Mouse (Mus musculus) ES-E14 (cell line): ENCODE data around the gene Calm1. TPM values are rescaled to one million over a fixed set of nuclear protein-coding genes. Genes with fewer than 3 reads are reported as not detected.
A peak's percentile ranks its signal among the peaks of the same experiment; 100 is the strongest.
"Not testable (repeated sequence)": the region's sequence is repeated elsewhere in the genome, so short reads cannot be mapped to it uniquely, and the experiment has no call there.

Experiments
- DNase-seq: peaks from one replicate; pipeline ENCODE4 v3.0.0-alpha.2; 2013; ENCODE audit warnings: low read depth, low spot score
- H3K27ac ChIP-seq: 2 replicates; pipeline ENCODE4 v1.5.1; 2012; ENCODE audit warnings: low read depth, mild to moderate bottlenecking, low read length, moderate library complexity, mixed read lengths; ENCODE audit not compliant: poor library complexity, insufficient read depth, severe bottlenecking
- H3K36me3 ChIP-seq: 2 replicates; pipeline ENCODE4 v1.6.1; 2012; ENCODE audit warnings: mild to moderate bottlenecking, low read length, moderate library complexity, mixed read lengths; ENCODE audit not compliant: control insufficient read depth, poor library complexity, insufficient read depth, severe bottlenecking
- H3K4me1 ChIP-seq, 2 experiments: fragments of 150-350 bp in 1 of 2; sonication (generic) in 1 of 2; 2 replicates each; pipeline ENCODE4 v1.6.1; 2012; ENCODE audit warnings: low read length in 2 of 2, mild to moderate bottlenecking in 1 of 2, mixed read lengths in 1 of 2; ENCODE audit not compliant: control insufficient read depth in 2 of 2, insufficient read depth in 2 of 2, poor library complexity in 1 of 2
- H3K4me3 ChIP-seq, 2 experiments: fragments of 150-350 bp in 1 of 2; sonication (generic) in 1 of 2; 2 replicates each; pipeline ENCODE4 v1.5.1; 2012; ENCODE audit warnings: low read length in 2 of 2, low read depth in 1 of 2, mild to moderate bottlenecking in 1 of 2, mixed read lengths in 1 of 2; ENCODE audit not compliant: insufficient read depth in 1 of 2, poor library complexity in 1 of 2, severe bottlenecking in 1 of 2
- H3K9ac ChIP-seq: 2 replicates; pipeline ENCODE4 v1.6.1; 2012; ENCODE audit warnings: low read depth, mild to moderate bottlenecking, low read length, mixed read lengths; ENCODE audit not compliant: poor library complexity, insufficient read depth, severe bottlenecking
- H3K9me3 ChIP-seq: fragments of 150-350 bp; sonication (generic); 2 replicates; pipeline ENCODE4 v1.6.1; 2012; ENCODE audit warnings: low read depth, mild to moderate bottlenecking, low read length; ENCODE audit not compliant: control insufficient read depth, insufficient read depth
- CHD2 ChIP-seq: IDR thresholded peaks from 2 replicates; pipeline ENCODE4 v1.6.1; 2014; ENCODE audit warnings: mild to moderate bottlenecking, low read depth, low read length, inconsistent platforms
- HCFC1 ChIP-seq: IDR thresholded peaks from 2 replicates; pipeline ENCODE4 v1.6.1; 2012; ENCODE audit warnings: low read length, inconsistent platforms, borderline replicate concordance; ENCODE audit not compliant: insufficient read depth
- MAFK ChIP-seq: IDR thresholded peaks from 2 replicates; pipeline ENCODE4 v1.6.1; 2014; ENCODE audit warnings: mild to moderate bottlenecking, low read depth, low read length, inconsistent platforms; ENCODE audit not compliant: insufficient read depth
- ZC3H11A ChIP-seq: IDR thresholded peaks from 2 replicates; pipeline ENCODE4 v1.6.1; 2012; ENCODE audit warnings: low read depth, mild to moderate bottlenecking, inconsistent platforms, low read length, borderline replicate concordance
- ZNF384 ChIP-seq: IDR thresholded peaks from 2 replicates; pipeline ENCODE4 v1.6.1; 2012; ENCODE audit warnings: low read depth, low read length, inconsistent platforms
- in situ Hi-C, 2 experiments: fragments of 600-800 bp; cut with MboI; formaldehyde crosslinking; loops; one replicate each; pipeline ENCODE4 v1.15.1; 2025; ENCODE audit warnings: low sequenced_read_pairs in 2 of 2, inconsistent platforms in 1 of 2; ENCODE audit not compliant: unreplicated experiment in 2 of 2
- total RNA-seq: library from RNA; depleted of rRNA; stranded (reverse); fragments of 300-350 nt; gene quantifications from 2 replicates; pipeline ENCODE4 v1.2.3, GENCODE M21; 2012

The Calm1 gene
- total RNA-seq, 1 experiment, result 537 TPM

GRCm38 (mm10) chr12:100214156-100214555, 14.9 kb downstream of the Calm1 start:
- Histone ChIP-seq H3K27ac (no peak overlapping the region), H3K9ac (no peak overlapping the region), H3K36me3 (no peaks in the 10 kb centered on the region), H3K4me3 (no peak overlapping the region), H3K9me3 (no peaks in the 10 kb centered on the region), H3K4me1 (peaks cover 5 to 8% of the 10 kb centered on the region in 2 experiments; a peak in 3 of 4 replicates)
- no peak for TF ChIP-seq CHD2
- in situ Hi-C loops, result no loop called here
- no peak for DNase-seq

- Histone ChIP-seq H3K4me1 (peaks cover 5 to 8% of the 10 kb centered on the region in 2 experiments; a peak in 3 of 4 replicates), H3K36me3 (no peaks in the 10 kb centered on the region), H3K9me3 (no peaks in the 10 kb centered on the region), H3K27ac (no peak overlapping the region), H3K9ac (no peak overlapping the region), H3K4me3 (no peak overlapping the region)
- in situ Hi-C loops, result no loop called here
- DNase-seq, result no peak
- TF ChIP-seq ZNF384 (no peak), HCFC1 (no peak), CHD2 (no peak), MAFK (no peak), ZC3H11A (no peak)
Measured at GRCm38 (mm10) chr12:100214738-100215137, 15.5 kb downstream of the Calm1 start.

DNA sequence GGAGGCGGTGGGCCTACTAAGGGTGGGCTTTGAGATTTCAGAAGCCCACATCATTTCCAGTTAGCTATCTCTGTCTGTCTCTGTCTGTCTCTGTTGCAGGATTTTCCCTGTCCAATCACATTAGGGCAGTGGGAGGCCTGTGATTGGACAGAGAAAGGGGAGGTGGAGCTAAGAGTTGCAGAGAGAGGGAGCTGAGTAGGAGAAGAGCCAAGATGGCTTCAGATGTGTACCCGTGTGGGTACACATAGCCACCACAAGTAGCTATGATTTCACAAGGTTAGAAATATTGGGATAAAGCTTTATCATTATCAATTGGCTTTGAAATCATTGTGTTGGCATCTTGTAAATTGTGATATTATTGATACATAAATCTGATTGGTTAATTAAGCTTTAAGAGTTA, 17.9 kb downstream of the Calm1 start:
- H3K36me3 ChIP-seq, DNase-seq, H3K4me1 ChIP-seq, H3K27ac ChIP-seq, H3K9me3 ChIP-seq, in situ Hi-C loops: not testable (repeated sequence)
- TF ChIP-seq HCFC1, result 0 out of 2 replicates have a peak, but pooled peaks have one; percentile 19
- Histone ChIP-seq H3K4me3 (peak overlapping the region; percentile 60 to 85), H3K9ac (peak overlapping the region; percentile 72; the same call in 1 of the 2 replicates)

DNA sequence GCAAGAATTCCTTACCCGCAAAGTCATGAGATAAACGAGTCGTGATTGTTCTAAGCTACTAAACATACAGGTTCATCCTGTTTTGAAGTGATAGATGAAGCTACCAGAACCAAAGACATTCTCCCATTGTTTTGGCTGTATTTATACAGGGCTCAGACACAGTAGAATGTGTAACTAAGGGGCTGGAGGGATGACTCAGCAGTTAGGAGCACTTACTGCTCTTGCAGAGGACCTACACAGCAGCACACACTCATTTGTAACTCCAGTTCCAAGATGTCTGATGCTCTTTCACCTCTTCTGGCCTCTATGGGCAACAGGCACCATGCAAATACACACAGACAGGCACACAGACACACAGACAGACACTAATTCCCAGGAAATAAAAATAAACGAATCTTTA, 20.8 kb downstream of the Calm1 start:
- Histone ChIP-seq H3K27ac (no peak overlapping the region), H3K4me1 (peaks cover 5 to 9% of the 10 kb centered on the region in 2 experiments; a peak in 3 of 4 replicates), H3K36me3 (no peaks in the 10 kb centered on the region), H3K9ac (no peak overlapping the region), H3K9me3 (no peaks in the 10 kb centered on the region), H3K4me3 (no peak overlapping the region)
- in situ Hi-C loops, result no loop called here
- TF ChIP-seq HCFC1, result no peak
- TF ChIP-seq CHD2, result no peak
- TF ChIP-seq MAFK, result peak; percentile 84
- no peak for DNase-seq

DNA sequence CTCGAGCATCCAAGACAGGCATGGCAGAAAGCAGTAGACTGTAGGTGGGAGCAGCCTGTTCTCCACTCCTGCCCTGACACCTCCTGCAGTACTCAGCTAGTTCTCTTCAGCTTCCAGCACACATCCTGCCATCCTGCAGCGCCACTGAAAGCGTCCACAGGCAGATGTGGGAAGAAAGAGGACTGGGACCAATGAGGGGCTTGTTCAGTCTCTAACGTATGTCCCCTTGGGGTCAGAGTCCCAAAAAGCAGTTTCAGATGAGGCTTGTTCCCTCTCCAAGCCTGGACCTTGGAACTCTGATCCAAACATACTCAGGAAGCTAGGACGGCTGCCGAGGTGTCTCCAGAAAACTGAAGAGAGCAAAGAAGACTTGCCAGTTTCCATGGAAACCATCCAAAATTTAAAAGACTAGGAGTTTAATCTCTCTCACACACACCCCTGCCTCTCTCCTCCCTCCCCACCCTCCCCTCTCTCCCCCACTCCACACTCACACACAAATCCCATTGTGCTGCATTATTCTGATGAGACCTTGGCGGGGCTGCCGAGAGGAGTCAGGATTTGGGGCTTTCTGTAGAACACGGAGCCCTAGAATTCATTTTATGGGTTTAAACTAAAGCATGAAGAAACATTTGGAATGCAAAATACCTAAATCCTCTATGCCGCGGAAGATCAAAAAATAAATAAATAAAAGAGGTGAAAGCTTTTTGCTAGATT, 22.5 kb downstream of the Calm1 start:
- H3K27ac ChIP-seq, result no peak overlapping the region

More for the DNA sequence above, 22.5 kb downstream of the Calm1 start:
- in situ Hi-C loops, result no loop called here
- DNase-seq, result no peak
- Histone ChIP-seq H3K9me3 (no peaks in the 10 kb centered on the region), H3K36me3 (no peaks in the 10 kb centered on the region), H3K4me1 (peaks cover 5 to 15% of the 10 kb centered on the region in 2 experiments), H3K4me3 (no peak overlapping the region), H3K9ac (no peak overlapping the region)
- TF ChIP-seq MAFK (no peak), ZNF384 (no peak), HCFC1 (no peak), CHD2 (no peak), ZC3H11A (no peak)
